Mouse (Mus musculus): ENCODE results near the gene Gnpnat1. TPM values are rescaled to one million over a fixed set of nuclear protein-coding genes. Genes with fewer than 3 reads are reported as not detected.

Gene Gnpnat1
- polyA plus RNA-seq (2021; fragmentation: Nextera tagmentation): 13.4 and 17.2 TPM in 2 replicates
- long read RNA-seq, experiment 1, transcript Gnpnat1-201 (6 exons, 2,788 nt): major isoform, 142 of 163 reads
- long read RNA-seq, experiment 1, partial matches to known transcripts: 2 of 163 reads
- long read RNA-seq, experiment 1, other reads (novel, unspliced or antisense): 19 of 163 reads
- long read RNA-seq, experiment 2, transcript Gnpnat1-201 (6 exons, 2,788 nt): major isoform, 23 of 30 reads
- long read RNA-seq, experiment 2, partial matches to known transcripts: 3 of 30 reads
- long read RNA-seq, experiment 2, other reads (novel, unspliced or antisense): 4 of 30 reads

GRCm38 (mm10) chr14:45404813-45405212, at the start of gene Gnpnat1:
Gene Gnpnat1, minus strand, starts transcription at chr14:45404913.

GRCm38 (mm10) chr14:45350931-45351859, 53.5 kb downstream of the Gnpnat1 start, which contains the start of gene Styx:
Gene Styx, plus strand, starts transcription at chr14:45351093.

GRCm38 (mm10) chr14:45329589-45330181, 75.0 kb downstream of the Gnpnat1 start, which contains the start of gene Psmc6:
Gene Psmc6, plus strand, starts transcription at chr14:45329788.

Other genes starting within 250 kb of the Gnpnat1 start
- 4.3 and 6.8 TPM in 2 replicates for gene Gpr137c, start 185.2 kb downstream of the Gnpnat1 start, polyA plus RNA-seq (2021; fragmentation: Nextera tagmentation)
- 22.5 and 27.9 TPM in 2 replicates for gene Txndc16, start 184.6 kb downstream of the Gnpnat1 start, polyA plus RNA-seq (2021; fragmentation: Nextera tagmentation)
- 9.6 and 11.5 TPM in 2 replicates for gene Ero1l, start 86.1 kb downstream of the Gnpnat1 start, polyA plus RNA-seq (2021; fragmentation: Nextera tagmentation)
- 108 and 124 TPM in 2 replicates for gene Psmc6, start 75.1 kb downstream of the Gnpnat1 start, polyA plus RNA-seq (2021; fragmentation: Nextera tagmentation)
- 12.6 and 13.5 TPM in 2 replicates for gene Styx, start 53.8 kb downstream of the Gnpnat1 start, polyA plus RNA-seq (2021; fragmentation: Nextera tagmentation)
- gene Fermt2, start 125.2 kb upstream of the Gnpnat1 start, polyA plus RNA-seq (2021; fragmentation: Nextera tagmentation): 97.6 and 117 TPM in 2 replicates